Mouse (Mus musculus) MN1 (cell line): ENCODE data around the gene Zfp160.
A peak's percentile ranks its signal among the peaks of the same experiment; 100 is the strongest.
"Not testable (repeated sequence)": the region's sequence is repeated elsewhere in the genome, so short reads cannot be mapped to it uniquely, and the experiment has no call there.

ENCODE experiments used
- DNase-seq: peaks from one replicate; pipeline ENCODE4 v3.0.0-alpha.2; 2016; ENCODE audit warnings: low spot score

Zfp160 gene

DNA sequence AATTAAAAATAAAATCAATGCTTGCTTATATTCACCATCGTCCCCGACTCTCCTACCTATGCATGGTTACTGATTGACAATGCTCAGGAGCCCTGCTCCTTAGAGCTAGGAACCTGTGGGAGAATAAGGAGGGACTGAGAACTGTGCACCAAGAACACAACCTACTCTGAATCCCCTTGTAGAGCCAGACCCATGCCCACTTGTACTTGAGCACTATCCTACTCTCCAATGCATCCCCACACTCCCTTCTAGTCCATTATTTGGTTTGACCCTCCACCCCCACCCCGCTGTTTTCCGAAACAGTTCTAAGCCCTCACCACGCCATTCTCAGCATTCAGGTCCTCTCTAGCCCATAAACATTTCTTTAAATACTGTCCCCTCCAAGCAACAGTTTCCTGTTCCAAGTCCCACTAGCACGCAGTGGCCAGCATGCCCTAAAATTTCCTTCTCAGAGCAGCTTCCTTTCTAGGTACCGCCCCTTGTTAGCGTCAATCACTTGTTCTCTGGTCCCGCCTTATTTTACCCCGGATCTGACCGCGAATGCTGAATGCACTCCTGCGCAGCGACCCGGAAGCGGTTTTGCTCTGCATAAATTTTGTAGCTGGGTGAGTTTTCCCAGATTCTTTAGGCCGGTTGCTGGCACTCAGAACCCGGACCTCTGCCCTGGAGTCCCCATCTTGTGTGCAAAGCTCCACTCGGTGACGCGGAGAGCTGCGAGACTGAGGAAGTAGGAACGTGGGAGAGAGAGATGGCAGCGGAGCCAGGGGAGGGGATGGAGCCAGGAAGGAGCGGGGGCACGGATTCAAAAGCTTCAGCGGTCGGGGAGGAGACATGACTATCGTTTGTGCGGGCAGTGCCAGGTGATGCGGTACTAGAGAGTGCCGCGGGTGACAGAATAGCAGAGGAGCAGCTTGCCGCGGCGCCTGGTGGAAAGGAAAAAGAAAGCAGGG is at the start of gene Zfp160:
TSS of gene Zfp160 (plus strand) at position 522 of the 950 bp plus-strand sequence.
- DNase-seq = peak; percentile 92

DNA sequence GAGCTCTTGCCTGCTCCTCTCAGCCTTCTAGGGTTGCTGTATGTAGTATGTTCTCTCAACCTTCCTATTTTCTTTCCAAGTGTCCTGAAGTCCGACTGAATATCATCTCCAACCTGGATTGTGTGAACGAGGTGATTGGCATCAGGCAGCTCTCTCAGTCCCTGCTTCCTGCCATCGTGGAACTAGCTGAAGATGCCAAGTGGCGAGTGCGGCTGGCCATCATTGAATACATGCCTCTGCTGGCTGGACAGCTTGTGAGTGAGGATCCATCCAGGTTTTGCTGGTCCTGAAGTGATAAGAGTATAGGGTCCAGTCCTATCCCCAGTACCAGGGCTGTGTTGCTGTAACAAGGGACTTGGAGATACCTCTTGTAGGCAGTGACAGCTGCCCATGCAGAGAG is 48.3 kb upstream of the Zfp160 start:
- no peak for DNase-seq

DNA sequence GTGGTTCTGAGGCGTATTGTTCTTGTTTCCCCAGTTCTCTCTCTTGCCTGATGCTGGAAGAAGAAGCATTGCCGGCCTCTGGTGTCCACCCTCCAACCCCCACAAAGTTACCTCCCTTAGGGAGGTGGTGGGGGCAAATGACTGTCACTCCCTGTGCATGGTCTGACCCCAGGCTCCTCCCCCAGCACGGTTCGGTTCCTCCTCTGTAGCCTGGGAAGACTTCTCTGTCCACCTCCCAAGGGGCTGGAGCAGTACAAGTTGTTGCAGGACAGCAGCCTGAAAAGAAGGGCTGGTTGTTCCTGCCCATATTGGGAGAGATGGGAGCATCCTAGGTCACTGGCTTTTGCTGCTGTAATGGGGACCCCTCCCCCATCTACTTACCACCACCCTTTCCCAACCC is 43.3 kb upstream of the Zfp160 start:
- no peak for DNase-seq

DNA sequence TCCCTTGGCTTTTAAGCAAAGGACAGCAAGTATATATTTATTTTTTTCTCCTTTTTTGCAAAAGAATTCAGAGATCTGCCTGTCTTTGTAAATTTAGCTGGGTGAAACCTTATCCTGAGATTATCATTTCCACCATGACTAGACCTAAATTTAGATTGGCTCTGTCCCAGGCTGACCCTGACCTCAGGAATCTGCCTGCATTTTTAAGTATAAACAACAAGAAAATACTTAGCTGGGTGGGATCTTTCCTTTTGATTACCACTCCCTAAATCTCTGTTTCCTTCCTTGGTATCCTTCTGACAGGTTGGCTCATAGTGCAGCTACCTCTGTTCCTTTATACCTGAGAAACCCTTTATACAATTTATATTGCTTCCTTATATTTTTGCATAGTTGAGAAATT is 42.0 kb upstream of the Zfp160 start:
- DNase-seq = no peak

DNA sequence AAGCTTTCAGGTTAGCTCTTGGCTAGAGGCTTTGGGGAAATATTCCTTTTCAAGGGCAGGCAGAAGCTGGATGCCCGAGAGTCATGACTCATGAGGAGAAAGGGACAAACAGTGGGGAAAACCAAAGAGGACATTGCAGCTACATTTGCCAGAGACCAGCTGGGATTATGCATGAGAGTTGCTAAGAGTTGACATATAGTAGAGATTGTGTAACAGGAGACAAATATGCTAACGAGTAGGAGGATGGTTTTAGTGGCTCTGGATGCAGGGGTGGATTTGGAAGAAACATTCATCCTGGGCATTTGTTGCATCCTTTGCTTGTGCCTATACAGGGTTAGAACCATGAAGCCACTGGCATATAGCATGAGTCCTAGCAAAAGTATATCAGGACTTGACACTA is 15.0 kb upstream of the Zfp160 start:
- no peak for DNase-seq

DNA sequence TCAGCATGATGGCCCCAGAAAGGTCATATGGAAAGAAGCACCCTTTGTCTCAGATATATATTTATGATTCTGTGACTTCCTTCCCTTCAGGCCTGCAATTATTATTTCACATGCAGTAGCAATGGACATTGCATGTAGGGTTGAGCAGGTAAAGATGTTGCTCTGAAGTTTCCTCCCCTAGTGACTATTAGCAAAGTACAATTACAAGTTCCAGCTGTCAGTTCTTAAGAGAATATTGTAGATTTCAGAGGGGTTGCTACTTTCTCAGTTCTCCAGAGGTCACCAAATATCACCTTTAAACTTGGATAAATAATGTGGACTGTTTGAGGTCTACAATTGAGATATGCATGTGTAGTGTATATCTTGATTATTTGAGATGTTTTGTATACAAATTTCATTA is 12.3 kb upstream of the Zfp160 start, which contains the start of gene Vmn1r233:
TSS of gene Vmn1r233 (minus strand) at position 101 of the 400 bp plus-strand sequence.
- no peak for DNase-seq

DNA sequence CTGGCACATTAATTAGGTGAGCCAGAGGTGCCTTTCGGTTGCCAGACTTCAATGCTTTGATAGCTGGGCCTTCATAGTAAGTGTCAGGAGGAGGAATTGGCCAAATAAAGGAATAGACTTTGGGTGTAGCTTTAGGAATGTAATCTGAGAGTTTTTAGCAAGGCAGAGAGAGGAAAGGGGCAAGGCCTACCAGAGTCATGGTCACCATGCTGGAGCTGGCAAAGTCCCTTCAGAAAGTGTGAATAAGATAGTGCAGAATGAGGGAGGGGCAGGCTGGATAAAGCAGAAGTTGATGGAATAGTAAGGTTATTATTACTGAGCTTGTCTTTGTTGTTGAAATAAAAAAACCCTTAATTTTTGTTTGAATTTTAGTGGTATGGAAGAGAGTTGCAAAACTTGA is 1.0 kb downstream of the Zfp160 start:
- no peak for DNase-seq

DNA sequence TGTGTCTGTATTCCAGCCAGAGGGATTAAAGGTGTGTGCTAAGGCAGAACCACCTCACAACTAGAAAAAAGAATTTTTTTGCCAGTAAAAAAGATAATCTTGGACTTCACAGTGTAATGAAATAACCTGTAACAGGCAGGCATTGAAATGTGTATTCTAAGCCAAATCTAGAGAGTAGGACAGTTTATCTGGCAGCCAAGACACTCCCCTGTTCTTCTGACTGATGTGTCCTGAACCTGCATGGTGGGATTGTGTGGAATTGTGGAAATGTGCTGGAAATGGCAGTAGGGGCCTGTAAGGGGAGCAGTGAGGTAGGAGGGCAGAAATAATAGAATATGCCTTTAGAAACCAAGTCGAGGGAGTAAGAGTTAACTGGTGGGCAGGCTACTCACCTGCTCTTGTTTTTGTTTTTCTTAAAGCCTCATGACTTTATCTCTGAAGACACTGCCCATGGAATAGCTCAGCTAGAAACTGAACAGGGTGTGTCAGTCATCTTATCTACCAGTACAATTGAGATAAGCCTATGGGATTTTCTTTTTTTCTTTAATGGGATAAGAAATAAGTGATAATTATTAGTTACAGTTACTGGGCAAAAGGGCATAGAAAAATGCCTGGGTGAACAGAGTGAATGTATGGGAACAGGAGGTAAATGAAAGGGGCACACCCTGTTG is 9.8 kb downstream of the Zfp160 start:
- DNase-seq = no peak

DNA sequence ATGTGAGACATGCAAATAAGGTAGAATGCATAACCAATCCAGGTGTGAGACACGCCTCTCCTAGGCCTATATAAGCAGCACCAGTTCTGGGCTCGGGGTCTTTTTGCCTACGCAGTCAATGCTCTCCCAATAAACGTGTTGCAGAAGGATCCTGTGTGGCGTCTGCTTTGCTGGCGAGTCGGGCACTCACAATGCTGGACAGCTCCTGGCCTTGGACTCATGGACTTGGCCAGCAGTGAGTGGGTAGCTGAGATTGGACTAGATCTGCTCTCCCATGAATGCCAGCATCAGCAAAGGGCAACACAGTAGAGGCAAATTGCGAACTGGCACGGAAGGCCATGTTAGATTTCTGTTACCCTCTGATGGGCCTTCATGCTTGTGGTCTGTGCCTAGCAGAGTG is 39.3 kb downstream of the Zfp160 start:
- DNase-seq = not testable (repeated sequence)

DNA sequence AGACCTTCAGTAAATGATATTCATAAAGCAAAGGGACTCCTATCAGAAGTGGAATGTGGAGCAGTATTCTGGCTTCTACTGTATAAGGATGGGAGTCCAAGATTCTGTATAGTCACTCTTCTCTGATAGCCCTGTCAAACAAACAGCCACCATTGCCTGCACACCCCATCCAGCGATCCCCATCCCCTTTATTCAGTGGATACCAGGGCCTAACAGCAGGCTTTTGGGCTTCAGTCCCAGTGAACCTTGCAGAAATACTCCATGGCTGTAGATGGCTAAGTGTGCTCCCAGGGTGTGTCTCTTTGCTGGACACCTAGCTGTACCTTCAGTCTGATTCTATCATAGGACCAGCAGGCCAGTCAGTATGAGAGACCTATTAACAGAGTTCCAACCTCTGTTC is 42.2 kb downstream of the Zfp160 start:
- DNase-seq = no peak

DNA sequence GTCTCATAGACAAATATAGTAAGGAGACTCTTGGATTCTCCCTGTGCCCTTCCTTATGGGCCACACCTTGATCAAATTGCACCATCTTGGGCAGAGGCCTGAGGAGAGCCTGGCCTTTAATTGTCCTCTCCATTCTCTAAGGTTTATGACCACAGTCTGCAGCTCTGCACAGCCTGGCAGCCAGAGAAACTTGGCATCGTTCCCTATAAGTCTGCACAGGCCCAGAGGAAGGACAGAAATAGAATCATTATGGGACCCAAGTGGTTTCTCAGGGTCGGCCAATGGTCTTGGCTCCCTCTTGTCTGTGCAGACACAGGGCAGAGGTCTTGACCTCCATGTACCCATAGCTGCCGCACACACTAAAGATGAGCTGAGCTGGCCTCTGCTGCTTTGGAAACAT is 42.6 kb downstream of the Zfp160 start:
- not testable (repeated sequence) for DNase-seq

DNA sequence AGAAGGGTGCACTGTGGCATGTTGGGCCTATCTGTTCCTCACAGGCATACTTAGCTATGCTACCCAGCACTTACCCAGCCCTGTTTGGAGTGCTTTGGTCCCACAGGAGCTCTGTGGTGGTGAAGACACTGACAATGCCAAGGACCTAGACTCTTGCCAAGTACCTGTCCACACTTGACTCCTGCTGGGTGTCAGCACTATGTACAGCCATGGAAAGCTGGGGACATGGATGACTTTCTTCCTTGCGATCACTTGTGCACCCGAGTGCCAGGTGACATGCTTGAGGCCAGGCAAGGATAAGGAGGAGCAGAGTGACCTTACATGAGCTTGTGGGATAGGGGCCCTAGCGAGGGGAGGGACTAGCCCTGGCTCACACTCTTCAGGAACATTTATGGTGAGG is 43.2 kb downstream of the Zfp160 start:
- DNase-seq = not testable (repeated sequence)

DNA sequence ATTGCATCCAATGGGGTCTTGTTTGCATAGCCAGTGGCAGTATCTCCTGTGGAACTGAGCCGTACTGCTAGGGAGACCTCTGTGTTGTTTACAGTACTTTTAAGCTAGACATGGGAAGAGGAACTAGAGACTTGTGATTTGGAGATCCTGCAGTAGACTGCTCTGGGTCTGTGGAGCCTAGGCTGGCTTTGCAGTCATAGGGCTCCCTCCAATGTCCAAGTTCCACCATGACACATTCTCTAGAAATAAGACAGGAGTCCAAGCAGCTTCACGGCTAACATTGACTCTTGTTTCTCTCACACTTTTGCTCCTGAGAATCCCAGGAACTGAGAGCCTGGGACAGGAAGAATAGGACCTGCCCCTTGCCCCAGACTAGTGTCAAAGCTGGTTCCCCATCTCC is 44.6 kb downstream of the Zfp160 start:
- DNase-seq = no peak

DNA sequence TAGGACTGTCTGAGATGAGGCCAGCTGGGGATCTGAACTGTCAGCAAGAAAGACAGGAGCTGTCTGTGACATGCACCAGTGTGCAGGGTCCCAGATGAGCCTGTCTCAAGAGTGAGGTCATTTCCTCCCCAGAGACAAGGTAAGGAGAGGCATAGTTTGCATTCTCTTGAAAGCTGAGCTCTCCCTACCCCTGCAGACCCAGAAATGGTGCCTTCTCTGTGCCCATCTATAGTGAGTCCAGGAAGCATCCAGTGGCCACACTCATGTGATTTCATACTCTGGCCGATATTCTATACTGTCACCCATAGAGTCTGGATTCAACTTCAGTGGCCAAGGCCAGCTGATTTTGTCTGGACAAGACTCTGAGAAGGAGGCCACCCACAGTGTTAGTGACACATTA is 46.4 kb downstream of the Zfp160 start:
- DNase-seq = not testable (repeated sequence)

DNA sequence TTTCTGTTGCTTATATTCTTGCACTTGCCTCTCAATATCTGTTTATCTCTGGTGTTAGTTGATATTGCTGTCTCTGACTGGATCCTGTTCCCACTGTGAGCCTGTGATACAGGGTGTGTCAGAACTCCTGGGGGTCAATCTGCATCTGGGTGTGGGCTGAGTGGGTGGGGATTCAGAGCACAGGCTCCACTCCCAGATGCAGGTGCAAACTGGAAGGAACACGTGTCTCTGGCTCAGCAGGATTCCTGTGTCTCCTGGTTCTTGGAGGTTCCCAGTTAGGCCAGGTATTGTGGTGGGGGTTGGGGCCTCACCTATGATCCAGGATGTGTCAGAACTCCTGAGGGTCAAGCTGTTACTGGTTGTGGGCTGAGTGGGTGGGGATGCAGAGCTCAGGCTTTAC is 56.8 kb downstream of the Zfp160 start:
- DNase-seq = no peak

DNA sequence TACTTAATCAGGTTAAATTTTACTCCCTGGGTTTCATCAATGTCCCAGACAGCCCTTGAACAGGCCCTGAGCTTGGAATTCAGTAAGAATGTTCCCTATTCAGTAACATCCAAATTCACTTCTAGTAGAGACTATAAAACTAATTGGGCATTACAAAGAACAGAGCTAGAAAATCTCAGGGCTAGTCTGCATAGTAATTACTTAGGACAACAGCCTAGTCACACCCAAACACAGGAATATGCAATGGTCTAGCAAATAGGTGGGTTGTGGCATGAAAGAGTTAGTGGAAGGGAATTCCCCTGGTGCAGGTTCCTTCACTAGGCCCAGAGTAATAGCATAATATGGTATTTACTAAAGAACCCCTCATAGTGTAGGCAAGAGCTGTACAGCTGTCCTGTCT is 58.3 kb downstream of the Zfp160 start:
- DNase-seq = no peak

DNA sequence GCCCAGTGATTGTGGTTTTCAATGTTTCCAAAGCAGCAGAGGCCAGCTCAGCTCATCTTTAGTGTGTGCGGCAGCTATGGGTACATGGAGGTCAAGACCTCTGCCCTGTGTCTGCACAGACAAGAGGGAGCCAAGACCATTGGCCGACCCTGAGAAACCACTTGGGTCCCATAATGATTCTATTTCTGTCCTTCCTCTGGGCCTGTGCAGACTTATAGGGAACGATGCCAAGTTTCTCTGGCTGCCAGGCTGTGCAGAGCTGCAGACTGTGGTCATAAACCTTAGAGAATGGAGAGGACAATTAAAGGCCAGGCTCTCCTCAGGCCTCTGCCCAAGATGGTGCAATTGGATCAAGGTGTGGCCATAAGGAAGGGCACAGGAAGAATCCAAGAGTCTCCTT is 60.7 kb downstream of the Zfp160 start:
- not testable (repeated sequence) for DNase-seq

DNA sequence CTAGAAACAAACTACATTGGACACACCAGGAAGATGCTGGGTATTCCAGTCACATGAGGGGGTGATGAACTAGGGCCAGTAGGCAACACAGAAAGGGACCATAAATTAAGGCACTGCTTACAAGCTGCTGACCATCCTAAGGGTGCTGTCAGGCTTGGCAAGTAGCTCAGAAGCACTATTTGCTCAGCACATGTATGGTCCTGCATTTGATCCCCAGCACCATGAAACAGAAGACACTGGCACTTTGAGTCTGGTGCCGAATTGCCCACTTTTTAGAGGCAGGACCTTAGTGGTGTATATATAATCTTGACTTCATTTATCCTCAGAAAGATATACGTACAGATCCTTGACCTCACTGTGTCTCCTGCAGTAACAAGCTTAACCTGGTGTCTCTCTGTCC is 62.3 kb downstream of the Zfp160 start:
- not testable (repeated sequence) for DNase-seq
